ENCODE assay signal across 8 mouse cellular contexts in the genomic region with DNA sequence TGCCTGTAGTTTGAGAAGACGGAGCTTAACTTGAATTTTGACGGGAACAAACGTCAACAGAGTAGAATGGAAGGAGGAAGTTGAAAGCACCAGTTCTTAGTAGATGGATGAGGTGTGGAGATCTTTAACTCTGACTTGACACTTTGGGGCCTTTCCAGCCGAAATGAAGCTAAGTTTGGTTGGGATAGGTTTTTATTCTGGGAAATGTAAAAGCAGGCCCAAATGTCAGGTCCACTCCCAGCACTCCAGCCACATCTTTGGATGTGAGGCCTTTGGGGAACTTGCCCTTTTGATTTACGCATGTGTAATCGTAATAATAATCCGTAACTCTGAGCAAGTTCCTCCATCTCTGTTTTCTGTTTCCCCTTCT. TPM values are rescaled to one million over a fixed set of nuclear protein-coding genes. Genes with fewer than 3 reads are reported as not detected.
DNase-seq lines count a peak whose midpoint lies in the region; ATAC-seq and TF ChIP-seq lines count a peak whose summit lies in the region.

No protein-coding gene starts in this region.

- H3K4me2 ChIP-seq in embryonic facial prominence, embryonic 11.5 days (ENCODE audit: low read depth, low read length), result peak overlapping the region; percentile 79
- peak overlapping the region; percentile 90 for H3K4me2 ChIP-seq in neural tube, embryonic 14.5 days (ENCODE audit: low read depth, low read length)

- intact Hi-C loops in left cerebral cortex, adult 2 months (cut with DNase I), result loop anchor here (1.0 kb wide), 1 partner anchor 39 kb away; no protein-coding TSS in a partner anchor
- intact Hi-C loops in left cerebral cortex, postnatal 10 days (cut with DNase I), result no loop called here

- no peaks in the 10 kb centered on the region for H3K9me3 ChIP-seq in embryonic facial prominence, embryonic 11.5 days (replicated peaks; ENCODE audit: control insufficient read depth, low read length)
- H3K9me3 ChIP-seq in limb, embryonic 10.5 days (replicated peaks), result no peaks in the 10 kb centered on the region
- no peaks in the 10 kb centered on the region for H3K9me3 ChIP-seq in neural tube, embryonic 14.5 days (ENCODE audit: control insufficient read depth, low read length)

- DNase-seq in left cerebral cortex, adult 2 months (ENCODE audit: extremely low spot score in 1 of 2, low spot score in 2 of 2), result no peak
- no peak for DNase-seq in left cerebral cortex, postnatal 10 days (ENCODE audit: extremely low spot score in 1 of 2, low spot score in 2 of 2)
- DNase-seq in embryonic facial prominence, embryonic 11.5 days (ENCODE audit: low spot score), result no peak
- DNase-seq in limb, embryonic 10.5 days (ENCODE audit: low spot score), result no peak
- DNase-seq in cerebellum, adult 9-10 months, result no peak
- DNase-seq in embryo, embryonic 10.5 days (ENCODE audit: low spot score), result no peak

- no peaks in the 10 kb centered on the region for H3K36me3 ChIP-seq in embryonic facial prominence, embryonic 11.5 days (replicated peaks; ENCODE audit: control insufficient read depth, insufficient read depth, low read depth, low read length)
- no peaks in the 10 kb centered on the region for H3K36me3 ChIP-seq in limb, embryonic 10.5 days
- H3K36me3 ChIP-seq in neural tube, embryonic 14.5 days (ENCODE audit: control insufficient read depth, insufficient read depth, low read length), result no peaks in the 10 kb centered on the region

- peak overlapping the region; percentile 74 for H3K4me3 ChIP-seq in left cerebral cortex, adult 2 months
- H3K4me3 ChIP-seq in embryonic facial prominence, embryonic 11.5 days (ENCODE audit: low read depth, low read length), result peak overlapping the region; percentile 49
- peak overlapping the region; percentile 62 for H3K4me3 ChIP-seq in limb, embryonic 10.5 days
- peak overlapping the region; percentile 67 for H3K4me3 ChIP-seq in neural tube, embryonic 14.5 days (ENCODE audit: low read depth, low read length)

- ATAC-seq in embryonic facial prominence, embryonic 11.5 days (replicated peaks; ENCODE audit: insufficient number of reproducible peaks, low FRiP score, low TSS enrichment, low read depth), result no peak
- ATAC-seq in neural tube, embryonic 14.5 days (ENCODE audit: low read depth), result no peak
- ATAC-seq in cerebellum, adult (ENCODE audit: insufficient number of reproducible peaks, low FRiP score, low TSS enrichment), result no peak

- WGBS in embryonic facial prominence, embryonic 11.5 days, result 34% methylated on average over 7 of the region's 7 CpGs
- 31% methylated on average over 7 of the region's 7 CpGs for WGBS in limb, embryonic 10.5 days
- WGBS in neural tube, embryonic 14.5 days, result 16% methylated on average over 7 of the region's 7 CpGs

- TF ChIP-seq CTCF in left cerebral cortex, adult 2 months (IDR thresholded peaks at IDR 0.05), result no peak

- no peak overlapping the region; the same call in 1 of the 2 replicates for H3K9ac ChIP-seq in embryonic facial prominence, embryonic 11.5 days (replicated peaks; ENCODE audit: low read length)
- H3K9ac ChIP-seq in neural tube, embryonic 14.5 days (replicated peaks; ENCODE audit: low read depth, low read length), result peak overlapping the region; percentile 62

- no peaks in the 10 kb centered on the region for H3K4me1 ChIP-seq in embryonic facial prominence, embryonic 11.5 days (ENCODE audit: control insufficient read depth, insufficient read depth, low read length)
- peaks cover 23% of the 10 kb centered on the region for H3K4me1 ChIP-seq in limb, embryonic 10.5 days
- H3K4me1 ChIP-seq in neural tube, embryonic 14.5 days (ENCODE audit: control insufficient read depth, insufficient read depth, low read length), result peaks cover 32% of the 10 kb centered on the region; the same call in 1 of the 2 replicates

- no peak overlapping the region for H3K27ac ChIP-seq in left cerebral cortex, adult 2 months
- no peak overlapping the region for H3K27ac ChIP-seq in embryonic facial prominence, embryonic 11.5 days (replicated peaks; ENCODE audit: low read depth, low read length)
- no peak overlapping the region for H3K27ac ChIP-seq in limb, embryonic 10.5 days
- H3K27ac ChIP-seq in neural tube, embryonic 14.5 days (ENCODE audit: low read depth, low read length), result no peak overlapping the region

- peaks cover 2% of the 10 kb centered on the region; the same call in 1 of the 2 replicates for H3K27me3 ChIP-seq in embryonic facial prominence, embryonic 11.5 days (ENCODE audit: control insufficient read depth, insufficient read depth, low read length)
- H3K27me3 ChIP-seq in limb, embryonic 10.5 days (ENCODE audit: low read depth, poor library complexity, severe bottlenecking), result peaks cover 69% of the 10 kb centered on the region
- H3K27me3 ChIP-seq in neural tube, embryonic 14.5 days (ENCODE audit: control insufficient read depth, insufficient read depth, low read length), result no peaks in the 10 kb centered on the region

RNA-seq across cellular contexts. Expression of gene Nuak2, which starts 0.7 kb away (rescaled TPM):
- total RNA-seq in left cerebral cortex, adult 2 months (2021), result 1 to 10 TPM; 1.4 TPM
- 1 to 10 TPM; 1.1 to 1.3 TPM for total RNA-seq in left cerebral cortex, postnatal 10 days (2021)
- polyA plus RNA-seq in embryonic facial prominence, embryonic 11.5 days (2014; fragmentation: Nextera tagmentation; extraction: Ambion mirVana), result 9.1 and 10.8 TPM in 2 replicates
- polyA plus RNA-seq in limb, embryonic 10.5 days (2016; fragmentation: Nextera tagmentation; extraction: Ambion mirVana), result 0.84 and 0.92 TPM in 2 replicates
- 7.8 and 8.4 TPM in 2 replicates for polyA plus RNA-seq in neural tube, embryonic 14.5 days (2014; fragmentation: Nextera tagmentation; extraction: Ambion mirVana)

RNA-seq across cellular contexts. Expression of gene Klhdc8a, which starts 18.2 kb away (rescaled TPM):
- total RNA-seq in left cerebral cortex, adult 2 months (2021), result 10 to 100 TPM; 12.2 to 13.2 TPM
- total RNA-seq in left cerebral cortex, postnatal 10 days (2021), result 10 to 100 TPM; 18.4 to 19.8 TPM
- 0.66 and 0.68 TPM in 2 replicates for polyA plus RNA-seq in embryonic facial prominence, embryonic 11.5 days (2014; fragmentation: Nextera tagmentation; extraction: Ambion mirVana)
- not detected in 2 replicates for polyA plus RNA-seq in limb, embryonic 10.5 days (2016; fragmentation: Nextera tagmentation; extraction: Ambion mirVana)
- 6.6 and 8.4 TPM in 2 replicates for polyA plus RNA-seq in neural tube, embryonic 14.5 days (2014; fragmentation: Nextera tagmentation; extraction: Ambion mirVana)
